Mouse (Mus musculus): ENCODE measurements around the gene Tmem156.

GRCm38 (mm10) chr5:65136159-65136558, 44.2 kb upstream of the Tmem156 start:
- TF ChIP-seq POLR2A (IDR thresholded peaks at IDR 0.05; ENCODE audit: insufficient read depth, low read length) = no peak
- no peak for TF ChIP-seq CTCF (IDR thresholded peaks at IDR 0.05; ENCODE audit: low read depth, low read length)

Data from ES-Bruce4 (cell line).